Mouse (Mus musculus): ENCODE results near the gene Ptprk.

Ptprk gene

GRCm38 (mm10) chr10:28074653-28075451, at the start of gene Ptprk:
Ptprk (plus strand) TSS chr10:28074820.
- in situ Hi-C loops (cut with MboI; ENCODE audit: low pct_unique_long_range_greater_than_20kb in 1 of 2, low sequenced_read_pairs in 2 of 2, unreplicated experiment in 1 of 2) = no loop called here

GRCm38 (mm10) chr10:28027791-28028190, 46.8 kb upstream of the Ptprk start:
- in situ Hi-C loops (cut with MboI; ENCODE audit: low pct_unique_long_range_greater_than_20kb in 1 of 2, low sequenced_read_pairs in 2 of 2, unreplicated experiment in 1 of 2) = no loop called here

GRCm38 (mm10) chr10:28036456-28036855, 38.2 kb upstream of the Ptprk start:
- in situ Hi-C loops (cut with MboI; ENCODE audit: low pct_unique_long_range_greater_than_20kb in 1 of 2, low sequenced_read_pairs in 2 of 2, unreplicated experiment in 1 of 2) = no loop called here

GRCm38 (mm10) chr10:28054764-28055163, 19.9 kb upstream of the Ptprk start:
- in situ Hi-C loops (cut with MboI; ENCODE audit: low pct_unique_long_range_greater_than_20kb in 1 of 2, low sequenced_read_pairs in 2 of 2, unreplicated experiment in 1 of 2) = no loop called here

- in situ Hi-C loops (cut with MboI; ENCODE audit: low pct_unique_long_range_greater_than_20kb in 1 of 2, low sequenced_read_pairs in 2 of 2, unreplicated experiment in 1 of 2) = no loop called here
Observed at GRCm38 (mm10) chr10:28059222-28059621, 15.4 kb upstream of the Ptprk start.

GRCm38 (mm10) chr10:28067997-28068396, 6.6 kb upstream of the Ptprk start:
- in situ Hi-C loops (cut with MboI; ENCODE audit: low pct_unique_long_range_greater_than_20kb in 1 of 2, low sequenced_read_pairs in 2 of 2, unreplicated experiment in 1 of 2) = no loop called here

- in situ Hi-C loops (cut with MboI; ENCODE audit: low pct_unique_long_range_greater_than_20kb in 1 of 2, low sequenced_read_pairs in 2 of 2, unreplicated experiment in 1 of 2) = no loop called here
Observed at GRCm38 (mm10) chr10:28073991-28074652, 498 bp upstream of the Ptprk start.

- in situ Hi-C loops (cut with MboI; ENCODE audit: low pct_unique_long_range_greater_than_20kb in 1 of 2, low sequenced_read_pairs in 2 of 2, unreplicated experiment in 1 of 2) = no loop called here
Observed at GRCm38 (mm10) chr10:28075491-28076035, 943 bp downstream of the Ptprk start.

GRCm38 (mm10) chr10:28076036-28076855, 1.6 kb downstream of the Ptprk start:
- in situ Hi-C loops (cut with MboI; ENCODE audit: low pct_unique_long_range_greater_than_20kb in 1 of 2, low sequenced_read_pairs in 2 of 2, unreplicated experiment in 1 of 2) = no loop called here

- in situ Hi-C loops (cut with MboI; ENCODE audit: low pct_unique_long_range_greater_than_20kb in 1 of 2, low sequenced_read_pairs in 2 of 2, unreplicated experiment in 1 of 2) = no loop called here
Observed at GRCm38 (mm10) chr10:28078270-28078669, 3.6 kb downstream of the Ptprk start.

GRCm38 (mm10) chr10:28081221-28081620, 6.6 kb downstream of the Ptprk start:
- in situ Hi-C loops (cut with MboI; ENCODE audit: low pct_unique_long_range_greater_than_20kb in 1 of 2, low sequenced_read_pairs in 2 of 2, unreplicated experiment in 1 of 2) = no loop called here

- in situ Hi-C loops (cut with MboI; ENCODE audit: low pct_unique_long_range_greater_than_20kb in 1 of 2, low sequenced_read_pairs in 2 of 2, unreplicated experiment in 1 of 2) = no loop called here
Observed at GRCm38 (mm10) chr10:28083183-28083582, 8.6 kb downstream of the Ptprk start.

- in situ Hi-C loops (cut with MboI; ENCODE audit: low pct_unique_long_range_greater_than_20kb in 1 of 2, low sequenced_read_pairs in 2 of 2, unreplicated experiment in 1 of 2) = no loop called here
Observed at GRCm38 (mm10) chr10:28083625-28084024, 9.0 kb downstream of the Ptprk start.

GRCm38 (mm10) chr10:28087341-28087740, 12.7 kb downstream of the Ptprk start:
- in situ Hi-C loops (cut with MboI; ENCODE audit: low pct_unique_long_range_greater_than_20kb in 1 of 2, low sequenced_read_pairs in 2 of 2, unreplicated experiment in 1 of 2) = no loop called here

- in situ Hi-C loops (cut with MboI; ENCODE audit: low pct_unique_long_range_greater_than_20kb in 1 of 2, low sequenced_read_pairs in 2 of 2, unreplicated experiment in 1 of 2) = no loop called here
Observed at GRCm38 (mm10) chr10:28087749-28088148, 13.1 kb downstream of the Ptprk start.

- in situ Hi-C loops (cut with MboI; ENCODE audit: low pct_unique_long_range_greater_than_20kb in 1 of 2, low sequenced_read_pairs in 2 of 2, unreplicated experiment in 1 of 2) = no loop called here
Observed at GRCm38 (mm10) chr10:28096007-28096406, 21.4 kb downstream of the Ptprk start.

GRCm38 (mm10) chr10:28097637-28098036, 23.0 kb downstream of the Ptprk start:
- in situ Hi-C loops (cut with MboI; ENCODE audit: low pct_unique_long_range_greater_than_20kb in 1 of 2, low sequenced_read_pairs in 2 of 2, unreplicated experiment in 1 of 2) = no loop called here

GRCm38 (mm10) chr10:28098923-28099322, 24.3 kb downstream of the Ptprk start:
- in situ Hi-C loops (cut with MboI; ENCODE audit: low pct_unique_long_range_greater_than_20kb in 1 of 2, low sequenced_read_pairs in 2 of 2, unreplicated experiment in 1 of 2) = no loop called here

- in situ Hi-C loops (cut with MboI; ENCODE audit: low pct_unique_long_range_greater_than_20kb in 1 of 2, low sequenced_read_pairs in 2 of 2, unreplicated experiment in 1 of 2) = no loop called here
Observed at GRCm38 (mm10) chr10:28103406-28103906, 28.8 kb downstream of the Ptprk start.
